Mouse (Mus musculus): ENCODE measurements around the gene Pald1. TPM values are rescaled to one million over a fixed set of nuclear protein-coding genes. Genes with fewer than 3 reads are reported as not detected.

Pald1 gene
- polyA plus RNA-seq (2012; rRNA removed): 23.3 and 28.6 TPM in 2 replicates

- DNase-seq (ENCODE audit: low read depth): peak; percentile 86
- TF ChIP-seq CTCF (IDR thresholded peaks at IDR 0.05; ENCODE audit: borderline replicate concordance, extremely low read depth, insufficient read depth, insufficient read length) (no peak), POLR2A (IDR thresholded peaks at IDR 0.05; ENCODE audit: borderline replicate concordance, extremely low read depth, insufficient read depth, insufficient read length, poor library complexity, severe bottlenecking) (peak; percentile 55; the same call in 1 of the 2 replicates)
Observed at GRCm38 (mm10) chr10:61383021-61383714, at the start of gene Pald1. TSS of gene Pald1 (minus strand) at chr10:61383530.

GRCm38 (mm10) chr10:61431375-61431774 is 48.0 kb upstream of the Pald1 start:
- DNase-seq (ENCODE audit: low read depth): no peak
- TF ChIP-seq POLR2A (IDR thresholded peaks at IDR 0.05; ENCODE audit: borderline replicate concordance, extremely low read depth, insufficient read depth, insufficient read length, poor library complexity, severe bottlenecking) (no peak), CTCF (IDR thresholded peaks at IDR 0.05; ENCODE audit: borderline replicate concordance, extremely low read depth, insufficient read depth, insufficient read length) (no peak)

GRCm38 (mm10) chr10:61429043-61429442 is 45.7 kb upstream of the Pald1 start:
- TF ChIP-seq CTCF (IDR thresholded peaks at IDR 0.05; ENCODE audit: borderline replicate concordance, extremely low read depth, insufficient read depth, insufficient read length): no peak
- no peak for TF ChIP-seq POLR2A (IDR thresholded peaks at IDR 0.05; ENCODE audit: borderline replicate concordance, extremely low read depth, insufficient read depth, insufficient read length, poor library complexity, severe bottlenecking)
- no peak for DNase-seq (ENCODE audit: low read depth)

GRCm38 (mm10) chr10:61428416-61428815 is 45.1 kb upstream of the Pald1 start:
- DNase-seq (ENCODE audit: low read depth): peak; percentile 21
- no peak for TF ChIP-seq POLR2A (IDR thresholded peaks at IDR 0.05; ENCODE audit: borderline replicate concordance, extremely low read depth, insufficient read depth, insufficient read length, poor library complexity, severe bottlenecking)
- TF ChIP-seq CTCF (IDR thresholded peaks at IDR 0.05; ENCODE audit: borderline replicate concordance, extremely low read depth, insufficient read depth, insufficient read length): no peak

- DNase-seq (ENCODE audit: low read depth): no peak
- TF ChIP-seq CTCF (IDR thresholded peaks at IDR 0.05; ENCODE audit: borderline replicate concordance, extremely low read depth, insufficient read depth, insufficient read length) (no peak), POLR2A (IDR thresholded peaks at IDR 0.05; ENCODE audit: borderline replicate concordance, extremely low read depth, insufficient read depth, insufficient read length, poor library complexity, severe bottlenecking) (no peak)
Observed at GRCm38 (mm10) chr10:61427951-61428350, 44.6 kb upstream of the Pald1 start.

GRCm38 (mm10) chr10:61426251-61426757 is 43.0 kb upstream of the Pald1 start:
- DNase-seq (ENCODE audit: low read depth): no peak
- no peak for TF ChIP-seq CTCF (IDR thresholded peaks at IDR 0.05; ENCODE audit: borderline replicate concordance, extremely low read depth, insufficient read depth, insufficient read length)
- TF ChIP-seq POLR2A (IDR thresholded peaks at IDR 0.05; ENCODE audit: borderline replicate concordance, extremely low read depth, insufficient read depth, insufficient read length, poor library complexity, severe bottlenecking): no peak

- DNase-seq (ENCODE audit: low read depth): no peak
- TF ChIP-seq POLR2A (IDR thresholded peaks at IDR 0.05; ENCODE audit: borderline replicate concordance, extremely low read depth, insufficient read depth, insufficient read length, poor library complexity, severe bottlenecking) (no peak), CTCF (IDR thresholded peaks at IDR 0.05; ENCODE audit: borderline replicate concordance, extremely low read depth, insufficient read depth, insufficient read length) (no peak)
Observed at GRCm38 (mm10) chr10:61425047-61425446, 41.7 kb upstream of the Pald1 start.

- peak; percentile 83 for DNase-seq (ENCODE audit: low read depth)
- TF ChIP-seq CTCF (IDR thresholded peaks at IDR 0.05; ENCODE audit: borderline replicate concordance, extremely low read depth, insufficient read depth, insufficient read length): no peak
- TF ChIP-seq POLR2A (IDR thresholded peaks at IDR 0.05; ENCODE audit: borderline replicate concordance, extremely low read depth, insufficient read depth, insufficient read length, poor library complexity, severe bottlenecking): no peak
Observed at GRCm38 (mm10) chr10:61424500-61424899, 41.2 kb upstream of the Pald1 start.

GRCm38 (mm10) chr10:61423289-61423688 is 40.0 kb upstream of the Pald1 start:
- TF ChIP-seq POLR2A (IDR thresholded peaks at IDR 0.05; ENCODE audit: borderline replicate concordance, extremely low read depth, insufficient read depth, insufficient read length, poor library complexity, severe bottlenecking) (no peak), CTCF (IDR thresholded peaks at IDR 0.05; ENCODE audit: borderline replicate concordance, extremely low read depth, insufficient read depth, insufficient read length) (0 out of 2 replicates have a peak, but pooled peaks have one; percentile 6)
- DNase-seq (ENCODE audit: low read depth): no peak

- no peak for DNase-seq (ENCODE audit: low read depth)
- TF ChIP-seq POLR2A (IDR thresholded peaks at IDR 0.05; ENCODE audit: borderline replicate concordance, extremely low read depth, insufficient read depth, insufficient read length, poor library complexity, severe bottlenecking) (no peak), CTCF (IDR thresholded peaks at IDR 0.05; ENCODE audit: borderline replicate concordance, extremely low read depth, insufficient read depth, insufficient read length) (no peak)
Observed at GRCm38 (mm10) chr10:61422861-61423260, 39.5 kb upstream of the Pald1 start.

GRCm38 (mm10) chr10:61420011-61420410 is 36.7 kb upstream of the Pald1 start:
- DNase-seq (ENCODE audit: low read depth): no peak
- TF ChIP-seq POLR2A (IDR thresholded peaks at IDR 0.05; ENCODE audit: borderline replicate concordance, extremely low read depth, insufficient read depth, insufficient read length, poor library complexity, severe bottlenecking) (no peak), CTCF (IDR thresholded peaks at IDR 0.05; ENCODE audit: borderline replicate concordance, extremely low read depth, insufficient read depth, insufficient read length) (no peak)

- TF ChIP-seq CTCF (IDR thresholded peaks at IDR 0.05; ENCODE audit: borderline replicate concordance, extremely low read depth, insufficient read depth, insufficient read length): no peak
- no peak for DNase-seq (ENCODE audit: low read depth)
Observed at GRCm38 (mm10) chr10:61419146-61419545, 35.8 kb upstream of the Pald1 start.

Measured in brain, embryonic 14.5 days (tissue).